Mouse (Mus musculus) layer of hippocampus, adult 11-12 months (tissue): ENCODE data around the gene Gm20388.
A peak's percentile ranks its signal among the peaks of the same experiment; 100 is the strongest.

Experiments used
- DNase-seq: peaks from one replicate; pipeline ENCODE4 v3.0.0; 2022; ENCODE audit warnings: low spot score

The Gm20388 gene

DNA sequence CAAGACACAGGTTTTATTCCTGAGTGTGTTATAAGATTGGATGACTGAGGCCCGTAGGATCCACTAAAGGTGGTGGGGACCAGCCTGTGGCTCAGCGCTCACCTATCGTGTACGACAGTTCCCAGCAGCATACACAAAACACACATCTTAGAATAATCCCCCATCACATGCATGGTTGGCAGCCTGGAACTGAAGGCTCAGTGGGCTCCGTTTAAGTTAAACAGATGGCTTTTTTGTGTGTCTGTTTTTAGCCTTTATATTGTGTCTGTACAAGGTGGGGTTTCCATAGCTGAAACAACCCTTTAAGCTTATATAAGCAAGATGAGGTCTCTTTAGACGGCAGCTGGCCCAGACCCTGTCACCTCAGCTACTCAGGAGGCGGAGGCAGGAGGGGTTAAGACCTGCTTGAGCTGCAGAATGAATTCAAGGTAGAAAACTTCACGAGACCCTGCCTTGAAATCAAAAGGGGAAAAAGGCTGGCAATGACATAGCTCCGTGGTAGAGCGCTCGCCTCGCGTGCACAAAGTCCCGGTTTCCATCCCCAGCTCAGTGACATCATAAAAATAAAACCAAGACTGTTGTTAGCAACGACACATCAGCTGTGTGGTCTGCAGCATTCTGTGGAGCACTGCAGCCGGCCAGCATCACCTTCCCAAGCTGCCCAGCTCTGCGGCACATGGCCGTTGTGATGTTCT lies 835.5 kb downstream of the Gm20388 start:
- no peak for DNase-seq

DNA sequence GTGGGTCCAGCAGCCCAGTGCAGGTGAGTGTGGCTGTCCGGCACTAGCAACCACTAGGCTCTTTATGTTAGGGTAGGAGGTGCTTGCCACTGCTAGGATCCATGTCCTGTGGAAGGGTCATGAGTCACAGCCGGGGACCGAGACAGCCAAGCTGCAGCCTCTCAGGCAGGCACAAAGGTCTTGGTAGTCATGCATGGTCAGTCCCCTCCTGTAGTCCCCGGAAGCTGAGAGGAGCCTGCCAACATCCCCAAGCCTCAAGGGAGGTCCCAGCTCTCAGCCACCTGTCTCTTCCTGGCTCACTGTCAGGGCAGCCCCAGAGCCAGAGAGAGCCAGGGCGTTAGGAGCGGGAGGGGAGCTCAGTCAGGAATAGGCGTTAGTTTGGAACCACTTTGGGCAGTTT lies 836.6 kb downstream of the Gm20388 start:
- DNase-seq, result no peak

DNA sequence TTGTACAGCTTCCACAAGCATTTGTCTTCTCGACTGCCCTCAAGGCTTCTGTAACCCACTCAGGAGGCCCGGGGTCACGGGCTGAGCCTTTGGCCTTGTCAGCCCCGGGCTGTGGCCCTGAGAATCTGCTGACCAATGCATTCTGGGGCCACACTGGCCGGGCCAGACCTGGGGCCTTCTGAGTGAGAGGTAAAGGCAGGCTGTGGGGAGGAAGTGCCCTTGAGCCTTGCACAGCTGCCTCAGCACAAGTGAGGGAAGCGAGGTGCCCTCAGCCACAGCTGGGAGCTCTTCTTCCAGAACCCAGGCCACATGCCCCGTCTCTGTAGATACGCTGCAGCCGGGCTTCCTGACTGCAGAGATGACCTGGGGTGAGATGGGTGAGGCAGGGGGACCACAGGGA lies 840.0 kb downstream of the Gm20388 start:
- no peak for DNase-seq

DNA sequence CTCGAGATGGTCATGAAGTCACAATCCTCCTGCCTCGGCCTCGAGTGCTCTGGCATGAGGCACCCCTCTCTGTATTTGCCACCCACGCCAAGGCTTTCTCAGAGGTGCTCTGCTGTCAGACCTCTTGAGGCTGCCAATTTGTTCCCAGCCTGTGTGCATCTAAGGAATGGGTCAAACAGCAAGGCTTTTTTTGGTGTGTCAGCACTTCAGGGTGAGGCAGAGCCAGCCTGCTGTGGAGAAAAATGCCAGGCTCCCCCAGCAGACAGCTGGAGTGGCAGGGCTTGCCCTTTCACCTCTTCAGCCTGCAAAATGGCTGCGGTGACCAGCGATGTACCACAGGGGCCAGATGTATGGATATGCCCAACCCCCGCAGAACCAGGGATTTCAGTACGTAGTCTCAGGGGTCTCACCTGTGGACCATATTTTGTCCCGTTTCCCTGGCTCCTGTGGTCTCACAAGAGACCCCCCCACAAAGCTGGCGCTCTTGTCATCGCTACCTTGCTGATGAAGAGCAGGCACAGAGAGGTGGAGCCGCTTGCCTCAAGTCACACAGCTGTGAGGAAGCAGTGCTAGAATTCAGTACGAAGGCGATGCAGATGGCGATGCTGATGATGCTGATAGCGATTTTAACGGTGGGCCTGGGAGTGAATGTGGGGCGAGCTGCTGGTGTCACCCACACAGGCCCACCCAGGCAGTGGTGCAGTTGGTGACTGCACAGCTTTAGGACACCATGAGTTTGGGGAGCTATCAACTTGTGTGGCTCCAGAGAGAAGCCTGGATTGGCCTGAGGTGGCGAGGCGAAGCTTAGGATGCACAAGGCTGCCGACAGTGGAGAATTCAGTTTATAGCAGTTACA lies 840.8 kb downstream of the Gm20388 start:
- DNase-seq, result no peak

DNA sequence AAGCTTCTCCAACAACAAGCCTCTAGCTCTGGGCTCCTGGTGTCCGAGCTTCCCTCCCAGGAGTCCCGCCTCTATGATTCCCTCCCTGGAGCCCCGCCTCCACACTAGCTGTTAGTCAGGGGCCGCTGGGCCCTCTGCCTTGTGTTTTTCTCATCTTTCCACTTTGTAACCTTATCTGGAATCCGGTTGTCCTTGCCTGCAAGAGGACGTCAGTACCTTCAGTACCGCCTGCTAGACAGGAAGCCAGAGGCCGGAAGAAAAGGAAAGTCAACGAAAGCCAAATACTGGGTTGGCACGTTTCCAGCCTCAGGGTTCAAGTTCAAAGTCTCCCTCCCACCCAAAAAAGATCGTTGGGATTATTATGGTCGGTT lies 841.4 kb downstream of the Gm20388 start:
- no peak for DNase-seq

DNA sequence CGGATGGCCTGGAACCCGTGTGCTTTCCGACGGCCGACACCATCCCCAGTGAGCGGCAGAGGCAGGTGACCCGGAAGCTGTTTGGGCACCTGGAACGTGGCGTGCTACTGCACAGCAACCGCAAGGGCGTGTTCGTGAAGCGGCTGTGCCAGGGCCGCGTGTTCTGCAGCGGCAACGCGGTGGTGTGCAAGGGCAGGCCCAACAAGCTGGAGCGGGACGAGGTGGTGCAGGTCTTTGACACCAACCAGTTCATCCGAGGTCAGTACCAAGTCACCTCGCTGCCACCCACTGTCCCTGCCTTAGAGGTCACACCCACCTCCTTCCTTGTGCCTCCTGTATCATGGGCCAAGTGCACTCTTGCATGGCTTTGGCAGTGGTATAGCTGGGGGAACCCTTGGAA lies 842.8 kb downstream of the Gm20388 start:
- DNase-seq, result no peak

DNA sequence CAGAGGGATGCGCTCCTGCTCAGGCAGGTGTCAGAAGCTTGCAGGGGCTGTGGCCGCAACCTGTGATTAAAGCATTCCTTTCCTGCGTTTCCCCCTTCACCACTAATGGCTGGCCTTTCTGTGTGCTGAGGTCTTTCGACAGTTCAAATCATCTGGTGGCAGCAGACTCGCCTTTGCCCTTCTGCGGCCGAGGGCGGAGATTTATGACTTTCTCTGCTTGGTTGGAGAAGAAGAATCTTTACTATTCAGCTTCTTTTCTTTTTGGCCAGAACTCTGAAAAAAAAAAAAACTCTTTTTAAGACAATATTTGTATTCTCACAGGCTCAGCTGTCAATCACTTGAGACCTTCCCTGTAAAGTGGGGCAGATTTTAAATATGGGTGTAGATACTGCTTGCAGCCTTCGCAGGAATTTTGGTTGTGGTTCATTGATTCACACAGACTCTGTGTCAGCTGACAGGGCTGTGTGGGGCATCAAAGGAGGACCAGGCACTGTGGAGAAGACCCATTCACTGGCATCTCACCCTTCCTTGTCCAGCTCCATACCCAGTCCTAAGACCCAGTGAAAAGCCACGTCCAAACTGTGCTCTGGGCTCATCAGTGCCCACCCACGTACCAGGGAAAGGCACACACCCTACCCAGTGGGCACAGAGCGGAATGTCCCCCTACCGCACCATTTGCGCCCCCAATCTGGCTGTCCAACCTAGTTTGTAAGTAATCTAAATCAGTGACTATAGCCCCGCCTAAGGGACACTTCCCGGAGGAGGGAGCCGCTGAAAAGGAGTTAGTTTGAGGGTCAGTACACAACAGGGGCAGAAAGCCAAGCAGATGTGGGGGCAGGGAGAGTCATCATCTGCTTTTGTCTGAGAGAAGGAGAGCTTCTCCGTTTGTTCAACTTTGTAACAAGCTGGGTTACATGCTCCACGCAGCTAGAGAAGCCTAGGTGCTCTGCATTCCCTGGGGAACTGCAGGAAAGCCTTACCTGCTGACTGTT lies 845.0 kb downstream of the Gm20388 start:
- no peak for DNase-seq

DNA sequence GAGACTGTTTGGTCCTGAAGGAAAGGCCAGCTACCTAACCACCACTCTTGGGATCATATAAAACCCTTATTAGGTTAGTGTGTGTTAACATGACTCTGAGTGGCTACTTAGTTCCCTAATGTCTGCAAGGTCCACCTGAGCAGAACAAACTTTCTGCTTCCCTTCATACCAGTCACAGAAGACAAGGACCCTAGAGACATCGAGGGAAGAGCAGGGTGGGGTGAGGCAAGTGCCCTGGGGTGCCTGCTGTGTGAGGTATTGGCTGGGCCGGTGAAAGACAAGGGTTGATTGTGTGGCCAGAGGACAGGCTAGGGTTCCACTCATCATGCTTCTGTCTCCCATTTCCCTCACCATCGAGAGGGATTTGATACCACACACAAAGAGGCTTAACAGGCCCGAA lies 847.4 kb downstream of the Gm20388 start:
- DNase-seq, result no peak

DNA sequence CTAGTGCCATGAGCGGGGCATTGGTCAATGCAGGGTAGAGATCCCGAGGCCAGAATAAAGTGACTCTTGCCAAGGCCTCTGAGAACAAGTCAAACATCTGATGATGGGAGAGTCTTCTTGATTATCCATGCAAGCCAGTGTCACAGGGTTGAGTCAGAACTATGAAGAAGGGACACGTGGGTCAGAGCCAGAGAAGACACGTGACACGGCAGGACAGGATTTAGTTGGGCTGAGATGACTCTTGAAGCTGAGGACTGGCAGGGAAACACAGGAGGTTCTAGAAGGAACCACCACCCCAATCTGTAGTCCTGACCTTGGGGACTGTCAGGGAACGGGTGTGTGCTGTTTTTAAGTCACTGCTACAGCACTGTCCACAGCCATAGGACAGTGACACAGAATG lies 849.2 kb downstream of the Gm20388 start:
- no peak for DNase-seq

DNA sequence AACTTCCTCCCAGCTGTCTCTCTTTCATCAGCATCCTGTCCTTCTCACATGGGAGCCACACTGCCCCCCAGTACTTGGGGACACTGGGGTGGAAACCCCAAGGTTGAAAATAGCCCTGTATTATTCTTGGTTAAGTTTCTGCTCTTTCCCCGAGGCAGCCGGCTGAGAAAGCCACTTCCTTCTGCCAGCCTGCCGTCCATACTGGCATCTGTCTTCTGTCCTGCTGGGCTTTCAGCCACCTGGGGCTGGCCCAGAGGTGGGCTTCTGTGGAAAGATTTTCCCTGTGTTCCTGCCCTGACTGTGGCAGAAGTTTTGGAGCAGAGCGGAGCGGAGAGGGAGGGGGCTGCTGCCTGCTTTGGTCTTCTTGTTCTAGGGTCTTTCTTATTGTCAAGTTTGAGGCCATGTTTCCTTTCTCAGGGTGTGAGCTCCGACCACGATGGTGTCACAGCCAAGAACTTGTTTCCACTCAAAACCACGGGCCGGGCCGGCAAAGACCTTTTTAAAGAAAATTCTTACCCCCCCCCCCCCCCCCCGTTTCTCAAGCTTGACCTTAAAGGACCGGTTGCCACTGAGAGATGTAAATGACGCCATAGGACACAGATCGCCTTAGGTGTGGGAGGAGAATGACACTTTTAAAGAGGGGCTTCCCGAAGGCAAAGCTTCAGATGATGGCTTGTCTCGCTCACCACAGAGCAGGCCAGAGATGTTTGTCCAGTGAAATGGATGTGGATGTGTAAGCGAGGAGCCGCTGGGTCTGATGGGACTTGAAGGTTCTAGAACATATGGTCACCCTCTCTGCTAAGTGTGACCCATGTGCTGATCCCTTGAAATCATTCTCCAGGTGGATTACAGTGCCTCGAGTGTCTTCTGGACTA lies 849.9 kb downstream of the Gm20388 start:
- no peak for DNase-seq

DNA sequence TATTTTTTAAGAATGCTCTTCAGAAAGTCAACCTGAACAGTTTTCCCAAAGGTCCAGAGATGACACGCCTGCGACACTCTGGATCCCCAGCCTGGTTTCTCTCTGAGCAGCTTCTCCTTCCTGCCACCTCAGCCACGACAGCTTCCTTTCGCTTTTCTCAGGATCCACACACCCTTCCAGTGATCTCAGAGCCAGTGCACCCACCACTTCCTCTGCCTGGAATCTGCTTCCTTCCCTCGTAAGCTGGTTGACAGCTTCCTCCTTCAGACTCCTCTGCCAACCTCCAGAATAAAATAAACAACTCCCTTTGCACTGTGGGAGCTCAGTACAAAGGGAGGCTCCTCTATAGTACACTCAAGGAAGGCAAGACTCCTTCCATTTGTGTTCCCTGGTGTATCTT lies 852.6 kb downstream of the Gm20388 start:
- no peak for DNase-seq

DNA sequence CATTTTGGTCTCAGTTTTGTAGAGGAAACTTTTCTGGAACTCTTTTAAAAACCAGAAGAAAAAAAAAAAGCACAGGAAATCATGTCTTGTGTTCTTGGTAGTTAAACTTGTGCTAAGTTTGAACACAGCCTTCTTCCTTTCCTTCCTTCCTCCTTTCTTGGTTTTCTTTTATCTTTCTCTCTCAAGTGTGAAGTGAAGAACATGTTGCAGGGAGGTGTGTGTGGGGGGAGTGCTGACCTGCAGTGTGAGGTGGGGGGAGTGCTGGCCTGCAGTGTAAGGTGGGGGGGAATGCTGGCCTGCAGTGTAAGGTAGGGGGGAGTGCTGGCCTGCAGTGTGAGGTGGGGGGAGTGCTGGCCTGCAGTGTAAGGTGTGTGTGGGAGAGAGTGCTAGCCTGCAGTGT lies 854.0 kb downstream of the Gm20388 start:
- no peak for DNase-seq

DNA sequence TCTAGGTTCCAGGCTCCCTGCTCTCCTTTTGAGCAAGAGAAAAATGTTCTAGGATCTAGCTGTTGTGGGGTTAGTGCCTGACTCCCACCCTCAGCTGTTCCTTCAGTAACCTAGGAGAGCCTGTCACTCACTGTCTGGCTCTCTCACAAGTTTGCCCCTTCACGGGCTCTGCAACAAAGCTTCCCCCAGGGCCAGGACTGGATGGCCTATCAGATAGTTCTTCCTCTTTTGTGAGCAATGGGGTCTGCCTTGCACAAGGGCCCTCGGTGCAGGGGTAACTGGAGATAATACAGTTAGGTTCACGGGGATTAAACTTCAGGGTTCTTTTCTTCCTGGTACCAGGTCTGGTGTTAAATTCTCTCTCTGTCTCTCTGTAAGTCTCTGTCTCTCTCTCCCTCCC lies 856.0 kb downstream of the Gm20388 start:
- DNase-seq, result no peak

DNA sequence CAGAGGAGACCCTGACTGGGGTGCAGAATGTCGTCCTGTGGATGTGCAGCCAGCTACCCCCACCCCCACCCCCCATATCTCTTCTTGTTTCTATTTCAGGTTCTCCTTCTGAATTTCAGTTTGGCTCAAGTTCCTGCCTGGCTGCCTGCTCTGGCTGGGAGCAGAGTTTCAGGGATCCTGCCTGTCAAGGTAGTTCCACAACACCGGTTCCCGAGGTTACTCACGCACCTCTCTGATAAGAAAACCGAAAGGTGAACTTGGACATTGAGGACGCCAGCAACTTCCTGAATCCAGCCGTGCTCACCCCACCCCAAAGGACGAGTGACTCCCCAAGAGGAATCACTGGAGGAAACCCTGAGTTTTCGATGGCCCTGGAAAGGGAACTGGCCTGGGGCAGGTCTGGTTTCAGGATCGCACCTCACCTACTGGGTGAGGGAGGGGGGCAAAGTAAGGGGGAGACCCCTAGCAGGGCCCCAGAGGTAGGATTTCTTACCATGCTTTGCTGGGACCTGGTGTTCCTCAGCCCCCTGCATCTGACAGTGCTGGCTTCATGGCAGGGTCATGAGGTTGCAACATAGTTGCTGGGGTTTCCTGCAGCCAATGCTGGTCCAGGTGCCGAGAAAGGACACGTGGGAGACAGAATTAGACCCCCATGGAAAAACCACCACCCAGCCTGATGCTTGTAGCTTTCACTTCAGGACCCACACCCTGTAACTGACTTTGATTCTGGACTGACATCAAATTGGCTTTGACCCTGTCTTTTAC lies 858.0 kb downstream of the Gm20388 start:
- no peak for DNase-seq

DNA sequence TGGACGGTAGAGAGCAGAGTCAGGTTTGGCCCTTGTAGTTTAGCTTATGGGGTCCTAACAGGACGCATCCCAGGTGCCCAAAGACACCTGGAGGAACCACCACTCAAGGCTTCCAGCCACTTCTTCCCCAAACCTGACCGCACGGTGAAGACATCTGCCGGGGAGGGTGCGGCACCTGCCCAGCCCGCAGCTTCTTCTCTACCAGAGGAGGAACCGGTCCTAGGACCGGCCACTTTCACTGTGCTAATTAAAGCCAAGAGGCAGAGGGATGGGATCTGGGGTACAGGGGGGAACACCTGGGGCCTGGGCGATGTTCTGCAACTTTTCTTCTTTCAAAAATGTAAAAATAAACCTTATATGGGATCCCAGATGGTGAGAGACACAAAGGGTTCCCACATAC lies 866.5 kb downstream of the Gm20388 start:
- DNase-seq, result no peak

DNA sequence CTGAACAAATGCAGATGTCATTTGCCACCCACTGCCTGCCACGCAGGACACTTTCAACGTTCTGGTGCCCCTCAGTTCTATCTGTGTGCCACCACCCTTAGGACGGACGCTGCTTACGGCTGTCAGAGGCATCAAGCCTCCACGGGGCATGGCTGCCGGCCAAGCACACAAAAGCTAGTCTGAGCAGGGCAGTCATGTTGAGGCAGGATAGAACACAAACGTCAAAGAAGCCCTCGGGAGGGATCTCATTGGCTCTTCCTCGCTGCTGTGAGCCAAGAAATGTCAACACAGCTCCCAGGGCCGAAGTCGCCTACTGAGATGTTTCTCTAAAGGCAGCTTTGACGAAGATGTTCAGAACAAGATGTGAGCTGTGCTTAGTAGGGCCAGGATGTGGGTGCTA lies 867.1 kb downstream of the Gm20388 start:
- no peak for DNase-seq

DNA sequence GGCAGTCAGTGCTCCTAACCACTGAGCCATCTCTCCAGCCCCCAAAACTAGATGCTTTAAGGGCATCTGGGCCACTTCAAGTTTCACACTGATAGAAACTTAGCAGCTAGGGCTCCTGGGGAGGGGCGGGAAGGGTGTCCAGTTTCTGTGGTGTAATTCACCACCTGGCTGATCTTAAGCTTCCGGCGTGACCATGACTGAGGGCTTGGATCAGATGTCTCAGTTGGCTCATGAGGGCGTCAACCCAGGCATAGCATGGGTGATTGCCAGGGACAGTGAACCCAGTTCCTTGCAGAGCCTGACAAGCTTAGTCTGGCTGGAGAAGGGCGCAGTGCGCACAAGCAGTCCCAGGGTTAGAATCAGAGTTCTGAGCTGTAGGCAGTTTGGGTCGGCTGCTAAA lies 868.5 kb downstream of the Gm20388 start:
- DNase-seq, result no peak

DNA sequence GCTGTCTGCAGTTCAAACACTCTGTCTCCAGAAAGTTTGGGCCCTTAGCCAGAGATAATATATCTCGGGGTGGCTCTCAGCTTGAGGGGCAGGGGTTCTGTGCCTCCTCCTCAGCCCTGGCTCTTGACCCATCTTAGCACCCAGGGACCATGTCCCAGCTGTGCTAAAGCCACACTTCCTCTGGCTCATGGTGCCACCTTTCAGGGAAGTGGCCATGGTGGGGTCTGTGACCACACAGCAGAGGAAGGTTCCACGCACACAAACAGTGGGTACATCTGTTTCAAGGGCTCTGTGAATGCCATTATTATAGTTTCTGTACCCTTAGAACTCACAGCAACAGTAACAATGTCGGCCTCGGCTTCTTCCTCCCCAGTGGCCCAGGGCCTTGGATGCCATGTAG lies 873.1 kb downstream of the Gm20388 start:
- no peak for DNase-seq

DNA sequence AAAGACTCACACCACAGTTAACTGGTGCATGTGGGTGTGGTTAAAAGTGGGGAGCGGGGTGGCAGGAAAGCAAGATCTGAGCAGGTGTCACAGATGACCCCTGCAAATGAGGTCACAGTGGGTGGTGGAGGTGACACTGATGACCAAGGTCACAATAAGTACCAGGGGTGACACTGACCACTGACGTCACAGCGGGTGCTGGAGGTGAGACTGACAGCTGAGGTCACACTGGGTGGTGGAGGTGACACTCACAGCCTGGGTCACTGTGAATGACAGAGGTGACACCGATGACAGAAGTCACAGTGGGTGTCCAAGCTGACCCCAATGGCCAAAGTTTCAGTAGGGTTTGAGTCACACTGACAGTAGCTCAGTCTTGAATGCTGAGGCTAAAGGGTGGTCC lies 876.1 kb downstream of the Gm20388 start:
- no peak for DNase-seq

DNA sequence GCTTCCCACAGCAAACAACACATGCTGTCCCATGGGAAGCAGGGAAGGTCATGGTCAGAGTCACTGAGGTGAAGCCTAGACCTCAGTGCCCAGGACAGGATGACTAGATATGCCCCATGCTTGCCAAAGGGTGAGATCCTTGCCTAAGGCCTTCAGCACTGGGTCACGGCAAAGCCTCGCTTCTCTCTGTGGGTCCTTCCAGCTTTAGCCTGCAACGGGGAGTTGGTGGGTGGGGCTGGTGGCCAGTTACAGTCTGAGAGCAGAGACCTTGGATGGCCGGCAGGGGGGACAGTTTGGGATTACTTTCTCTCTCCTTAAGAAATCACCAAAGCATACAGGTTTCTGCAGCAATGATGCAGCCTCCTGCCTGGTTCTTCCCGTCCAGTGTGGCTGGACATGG lies 877.0 kb downstream of the Gm20388 start:
- no peak for DNase-seq

DNA sequence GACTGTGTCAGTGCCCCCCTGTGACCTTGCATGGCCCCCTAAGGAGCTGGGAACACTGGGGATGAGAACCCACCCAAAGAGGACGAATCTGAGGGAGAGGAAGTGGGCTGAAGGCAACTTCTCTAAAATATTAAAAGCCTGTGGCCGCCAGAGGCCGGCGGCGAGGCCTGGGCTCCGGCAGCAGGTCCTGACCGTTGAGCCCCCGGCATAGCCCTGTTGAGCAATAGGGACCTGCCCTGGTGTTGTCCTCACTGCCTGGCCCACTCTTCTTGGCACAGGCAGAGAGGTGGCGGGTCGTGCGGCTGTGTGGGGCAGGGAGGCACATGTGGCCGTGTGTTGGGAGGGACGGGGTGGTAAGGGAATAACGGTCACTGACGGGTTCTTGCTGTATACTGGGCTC lies 882.1 kb downstream of the Gm20388 start:
- DNase-seq, result peak; percentile 38
